Mouse (Mus musculus) cerebellum, adult 9-11 months (tissue): ENCODE results near the gene Bcat2.

ENCODE experiments used
- DNase-seq: peaks from one replicate; pipeline ENCODE4 v3.0.0; 2022

Gene Bcat2

GRCm38 (mm10) chr7:45627261-45627660, 57.3 kb downstream of the Bcat2 start, which contains the start of gene Rasip1:
Rasip1 (plus strand) TSS chr7:45627488.
- DNase-seq = no peak

- peak; percentile 94 for DNase-seq
Observed at GRCm38 (mm10) chr7:45628364-45629294, 58.7 kb downstream of the Bcat2 start.

GRCm38 (mm10) chr7:45630064-45630907, 60.3 kb downstream of the Bcat2 start:
- DNase-seq = peak; percentile 66

GRCm38 (mm10) chr7:45632499-45632898, 62.5 kb downstream of the Bcat2 start:
- DNase-seq = peak; percentile 85

GRCm38 (mm10) chr7:45634946-45635681, 65.2 kb downstream of the Bcat2 start:
- DNase-seq = peak; percentile 43

- DNase-seq = peak; percentile 53
Observed at GRCm38 (mm10) chr7:45635711-45636688, 66.0 kb downstream of the Bcat2 start.

GRCm38 (mm10) chr7:45637710-45638109, 67.8 kb downstream of the Bcat2 start:
- peak; percentile 67 for DNase-seq

- DNase-seq = peak; percentile 99
Observed at GRCm38 (mm10) chr7:45638623-45639401, 68.9 kb downstream of the Bcat2 start.
